Mouse (Mus musculus): ENCODE data around the gene Stat2.

GRCm38 (mm10) chr10:128337306-128338181 lies 67.2 kb downstream of the Stat2 start, which contains the start of gene Cs:
- TF ChIP-seq CTCF (IDR thresholded peaks at IDR 0.05; ENCODE audit: low read depth, low read length) = no peak
- no peak for TF ChIP-seq POLR2AphosphoS5 (IDR thresholded peaks at IDR 0.05; ENCODE audit: insufficient replicate concordance, low read depth, low read length)
- no peak for TF ChIP-seq TAL1 (conservative IDR thresholded peaks at IDR 0.05; ENCODE audit: low read depth, low read length)
